Mouse (Mus musculus) liver, embryonic 14.5 days (tissue): ENCODE results near the gene Krtap29-1.

Experiments used
- CTCF ChIP-seq: IDR thresholded peaks from 2 replicates; pipeline ENCODE4 v1.5.1; 2016; ENCODE audit warnings: antibody characterized with exemption, low read depth, control low read depth
- EP300 ChIP-seq: IDR thresholded peaks from 2 replicates; pipeline ENCODE4 v1.6.1; 2016; ENCODE audit warnings: antibody characterized with exemption, low read depth

DNA sequence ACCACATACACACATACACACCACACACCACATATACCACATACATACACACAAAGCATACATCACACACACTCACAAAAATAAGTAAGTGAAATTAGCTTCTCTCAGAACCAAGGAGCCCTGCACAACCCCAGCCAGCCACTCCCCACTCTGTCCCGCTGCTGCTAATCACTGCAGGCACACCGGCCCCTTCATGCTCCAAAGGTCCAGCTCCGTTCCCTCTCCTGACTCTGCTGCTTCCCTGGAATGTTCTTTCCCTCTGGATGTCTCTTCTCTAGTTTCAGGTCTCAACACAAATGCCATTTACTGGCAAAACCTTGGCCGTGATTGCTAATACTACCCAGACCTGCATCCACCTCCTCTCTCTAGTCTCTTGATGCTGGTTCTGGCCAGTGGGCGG lies 31.8 kb upstream of the Krtap29-1 start:
- TF ChIP-seq CTCF (no peak), EP300 (no peak)
